Mouse (Mus musculus) hindbrain, embryonic 11.5 days (tissue): ENCODE data around the gene Il19. TPM values are rescaled to one million over a fixed set of nuclear protein-coding genes. Genes with fewer than 3 reads are reported as not detected.

Experiments used
- ATAC-seq: fragments of 200-750 bp; cut with Nextera tagmentation; 2 replicates; pipeline ENCODE4 v1.8.0; 2017; ENCODE audit warnings: mild to moderate bottlenecking, moderate TSS enrichment, moderate library complexity; ENCODE audit not compliant: low FRiP score
- DNase-seq: peaks from one replicate; pipeline ENCODE4 v3.0.0-alpha.2; 2015; ENCODE audit warnings: low spot score
- H3K27ac ChIP-seq: fragments of 300-500 bp; sonication (generic); 2 replicates; pipeline ENCODE4 v1.5.1; 2014; ENCODE audit warnings: mild to moderate bottlenecking, low read depth, low read length
- H3K27me3 ChIP-seq: fragments of 300-500 bp; sonication (generic); 2 replicates; pipeline ENCODE4 v1.6.1; 2014; ENCODE audit warnings: mild to moderate bottlenecking, low read length, moderate library complexity, mixed read lengths; ENCODE audit not compliant: control insufficient read depth, insufficient read depth
- H3K36me3 ChIP-seq: fragments of 300-500 bp; sonication (generic); 2 replicates; pipeline ENCODE4 v1.6.1; 2014; ENCODE audit warnings: mild to moderate bottlenecking, low read length, moderate library complexity, mixed read lengths; ENCODE audit not compliant: control insufficient read depth, insufficient read depth
- H3K4me1 ChIP-seq: fragments of 300-500 bp; sonication (generic); replicated peaks from 2 replicates; pipeline ENCODE4 v1.6.1; 2014; ENCODE audit warnings: low read length, mixed read lengths; ENCODE audit not compliant: control insufficient read depth, insufficient read depth
- H3K4me2 ChIP-seq: fragments of 300-500 bp; sonication (generic); replicated peaks from 2 replicates; pipeline ENCODE4 v1.6.1; 2014; ENCODE audit warnings: mild to moderate bottlenecking, low read depth, low read length
- H3K4me3 ChIP-seq: fragments of 300-500 bp; sonication (generic); 2 replicates; pipeline ENCODE4 v1.5.1; 2014; ENCODE audit warnings: low read depth, low read length
- H3K9ac ChIP-seq: fragments of 300-500 bp; sonication (generic); 2 replicates; pipeline ENCODE4 v1.6.1; 2014; ENCODE audit warnings: low read depth, low read length
- H3K9me3 ChIP-seq: fragments of 300-500 bp; sonication (generic); 2 replicates; pipeline ENCODE4 v1.6.1; 2016; ENCODE audit warnings: low read length; ENCODE audit not compliant: control insufficient read depth
- WGBS: fragments of 180-500 bp; shearing (Covaris S2); extraction: QIAGEN DNeasy Blood & Tissue Kit; methylation state at CpG from one replicate; pipeline ENCODE4 v1.1.7; 2014; 5-methylcytosine and 5-hydroxymethylcytosine counted together
- polyA plus RNA-seq: library from polyadenylated mRNA; unstranded; fragments of >200 nt; fragmentation: Nextera tagmentation; extraction: Ambion mirVana; gene quantifications from 2 replicates; pipeline ENCODE4 v1.2.1, GENCODE M21; 2014

The Il19 gene
- polyA plus RNA-seq: not detected in 2 replicates

DNA sequence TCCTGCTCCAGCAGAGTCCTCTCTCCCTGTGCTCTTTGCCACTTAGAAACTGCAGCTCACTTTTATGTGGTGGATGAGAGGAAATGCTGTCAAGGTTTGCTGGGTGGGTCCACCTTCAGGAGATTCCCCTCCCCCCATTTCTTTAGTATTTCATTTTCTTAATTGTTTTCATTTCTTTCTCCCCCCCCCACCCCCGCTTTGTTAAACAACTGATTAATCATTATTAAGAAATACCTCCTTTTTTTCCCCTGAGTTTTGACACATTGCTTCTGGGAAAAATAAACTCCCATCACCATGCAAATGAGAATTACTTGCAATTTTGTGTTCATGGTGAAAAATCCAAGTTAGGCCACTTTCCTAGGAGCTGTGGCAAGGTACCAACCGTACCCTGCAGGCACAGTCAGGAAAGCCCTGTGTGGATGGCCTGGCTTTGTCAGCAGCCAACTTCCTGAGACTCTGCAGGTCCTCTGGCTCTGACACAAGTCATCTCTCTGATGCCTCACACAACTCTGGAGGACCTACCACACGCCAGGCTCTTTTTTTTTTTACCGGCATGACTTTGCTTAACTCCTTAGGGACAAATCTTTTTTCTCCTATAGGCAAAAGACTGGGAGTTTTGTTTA, at the start of gene Il19:
Gene Il19 (minus strand): TSS at position 51 of the 623 bp plus-strand sequence.
- WGBS: 70% methylated on average over 4 of the region's 4 CpGs
- no peak for ATAC-seq
- Histone ChIP-seq H3K9ac (no peak within 1 kb of the TSS), H3K9me3 (no peaks in the 10 kb centered on the region), H3K27ac (no peak within 1 kb of the TSS), H3K36me3 (no peaks in the 10 kb centered on the region), H3K4me2 (no peak within 1 kb of the TSS), H3K4me3 (no peak within 1 kb of the TSS), H3K27me3 (no peaks in the 10 kb centered on the region), H3K4me1 (no peaks in the 10 kb centered on the region)
- no peak for DNase-seq

GRCm38 (mm10) chr1:130989331-130989730, 49.4 kb upstream of the Il19 start:
- ATAC-seq: no peak
- 85% methylated on average over 3 of the region's 3 CpGs for WGBS
- Histone ChIP-seq H3K9me3 (no peaks in the 10 kb centered on the region), H3K36me3 (no peaks in the 10 kb centered on the region), H3K27me3 (no peaks in the 10 kb centered on the region), H3K9ac (no peak overlapping the region), H3K4me2 (no peak overlapping the region), H3K27ac (no peak overlapping the region), H3K4me1 (no peaks in the 10 kb centered on the region), H3K4me3 (no peak overlapping the region)
- DNase-seq: no peak

DNA sequence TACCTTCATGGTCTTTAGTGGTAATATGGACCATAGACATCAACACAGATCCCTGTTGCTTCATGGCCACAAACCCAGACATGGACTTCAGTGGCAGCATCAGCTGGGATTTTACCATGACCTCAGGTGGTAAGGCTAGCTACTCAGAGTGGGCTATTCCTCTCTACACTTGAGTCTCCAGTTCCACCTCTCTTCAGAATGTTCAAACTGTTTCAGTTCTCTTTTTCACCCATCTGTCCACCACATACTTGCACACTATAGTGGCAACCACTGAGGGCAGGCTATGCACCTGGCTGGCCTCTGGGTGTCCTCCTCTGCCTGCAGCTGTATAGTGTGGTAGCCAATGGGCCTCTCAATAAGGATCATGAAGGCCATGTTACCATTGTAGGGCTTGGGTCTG, 47.5 kb upstream of the Il19 start:
- H3K36me3 ChIP-seq: no peaks in the 10 kb centered on the region
- ATAC-seq: no peak
- H3K27ac ChIP-seq: no peak overlapping the region
- no peaks in the 10 kb centered on the region for H3K27me3 ChIP-seq
- no peak for DNase-seq
- H3K4me2 ChIP-seq: no peak overlapping the region
- no peaks in the 10 kb centered on the region for H3K4me1 ChIP-seq
- H3K4me3 ChIP-seq: no peak overlapping the region
- no peaks in the 10 kb centered on the region for H3K9me3 ChIP-seq
- no peak overlapping the region for H3K9ac ChIP-seq

DNA sequence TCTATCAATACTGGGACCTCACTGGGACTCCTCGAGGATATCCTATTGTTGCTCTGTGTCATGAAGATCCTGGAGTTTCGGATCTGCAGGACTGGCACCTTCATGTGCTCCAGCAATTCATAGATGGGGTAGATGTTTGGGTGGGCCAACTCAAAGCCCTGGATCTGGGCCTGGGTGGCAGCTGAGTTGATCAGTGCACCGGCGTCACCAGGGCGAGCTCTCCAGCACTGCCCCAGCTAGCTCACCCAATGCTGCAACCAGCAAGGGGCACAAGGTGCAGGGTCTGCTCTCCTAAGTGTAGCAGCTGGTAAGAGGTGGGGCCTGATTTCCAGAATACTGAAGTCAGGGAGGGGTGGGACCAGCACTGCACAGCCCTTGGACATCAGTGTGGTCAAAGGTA, 47.1 kb upstream of the Il19 start:
- ATAC-seq: no peak
- no peaks in the 10 kb centered on the region for H3K4me1 ChIP-seq
- no peaks in the 10 kb centered on the region for H3K9me3 ChIP-seq
- no peak for DNase-seq
- H3K27me3 ChIP-seq: no peaks in the 10 kb centered on the region
- WGBS: 90% methylated on average over 5 of the region's 5 CpGs
- no peak overlapping the region for H3K4me3 ChIP-seq
- no peak overlapping the region for H3K9ac ChIP-seq
- H3K36me3 ChIP-seq: no peaks in the 10 kb centered on the region
- no peak overlapping the region for H3K4me2 ChIP-seq
- H3K27ac ChIP-seq: no peak overlapping the region

GRCm38 (mm10) chr1:130984441-130984840, 44.5 kb upstream of the Il19 start:
- no peak overlapping the region for H3K9ac ChIP-seq
- 66% methylated on average over 7 of the region's 7 CpGs for WGBS
- H3K4me1 ChIP-seq: no peaks in the 10 kb centered on the region
- DNase-seq (no peak), ATAC-seq (no peak)
- no peaks in the 10 kb centered on the region for H3K27me3 ChIP-seq
- H3K9me3 ChIP-seq: no peaks in the 10 kb centered on the region
- H3K27ac ChIP-seq: no peak overlapping the region
- H3K36me3 ChIP-seq: no peaks in the 10 kb centered on the region
- H3K4me2 ChIP-seq: no peak overlapping the region
- no peak overlapping the region for H3K4me3 ChIP-seq

- Histone ChIP-seq H3K27ac (no peak overlapping the region), H3K27me3 (no peaks in the 10 kb centered on the region), H3K4me2 (no peak overlapping the region), H3K9ac (no peak overlapping the region), H3K4me3 (no peak overlapping the region), H3K4me1 (no peaks in the 10 kb centered on the region), H3K9me3 (no peaks in the 10 kb centered on the region), H3K36me3 (no peaks in the 10 kb centered on the region)
- 60% methylated on average over 1 of the region's 1 CpGs for WGBS
- ATAC-seq: no peak
- DNase-seq: peak; percentile 55
Measured at GRCm38 (mm10) chr1:130979455-130979854, 39.5 kb upstream of the Il19 start.

- Histone ChIP-seq H3K27ac (no peak overlapping the region), H3K4me1 (no peaks in the 10 kb centered on the region), H3K9me3 (no peaks in the 10 kb centered on the region), H3K9ac (no peak overlapping the region), H3K4me2 (no peak overlapping the region), H3K36me3 (no peaks in the 10 kb centered on the region), H3K4me3 (no peak overlapping the region), H3K27me3 (no peaks in the 10 kb centered on the region)
- DNase-seq (no peak), ATAC-seq (no peak)
- WGBS: 84% methylated on average over 6 of the region's 6 CpGs
Measured at GRCm38 (mm10) chr1:130963891-130964290, 24.0 kb upstream of the Il19 start.

- ATAC-seq (no peak), DNase-seq (no peak)
- H3K4me3 ChIP-seq: no peak overlapping the region
- 78% methylated on average over 6 of the region's 6 CpGs for WGBS
- H3K4me1 ChIP-seq: no peaks in the 10 kb centered on the region
- no peak overlapping the region for H3K9ac ChIP-seq
- H3K9me3 ChIP-seq: no peaks in the 10 kb centered on the region
- H3K4me2 ChIP-seq: no peak overlapping the region
- no peaks in the 10 kb centered on the region for H3K27me3 ChIP-seq
- H3K36me3 ChIP-seq: no peaks in the 10 kb centered on the region
- H3K27ac ChIP-seq: no peak overlapping the region
Measured at GRCm38 (mm10) chr1:130946920-130947319, 7.0 kb upstream of the Il19 start.

DNA sequence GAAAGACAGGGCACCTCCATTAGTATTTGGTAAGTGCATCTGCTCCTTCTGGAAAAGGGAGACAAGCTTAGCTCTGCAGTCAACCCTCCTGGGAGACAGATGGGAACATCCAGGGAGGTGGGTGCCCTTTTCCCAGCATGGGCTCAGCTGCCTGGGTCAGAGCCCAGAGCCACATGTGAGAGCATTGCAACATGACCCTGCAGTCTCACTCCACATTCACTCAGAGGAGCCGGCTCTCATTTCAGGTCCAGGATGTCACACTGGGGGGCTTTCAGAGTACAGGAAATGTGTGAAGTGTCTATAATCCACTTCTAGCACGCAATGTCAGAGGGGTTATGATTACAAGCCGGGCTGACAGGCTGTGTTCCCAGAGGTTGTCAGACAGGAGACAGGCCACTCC, 1.9 kb upstream of the Il19 start:
- H3K9me3 ChIP-seq: no peaks in the 10 kb centered on the region
- no peak overlapping the region for H3K4me2 ChIP-seq
- 62% methylated on average over 3 of the region's 3 CpGs for WGBS
- no peak overlapping the region for H3K9ac ChIP-seq
- DNase-seq (no peak), ATAC-seq (no peak)
- H3K4me3 ChIP-seq: no peak overlapping the region
- H3K36me3 ChIP-seq: no peaks in the 10 kb centered on the region
- H3K27me3 ChIP-seq: no peaks in the 10 kb centered on the region
- no peaks in the 10 kb centered on the region for H3K4me1 ChIP-seq
- H3K27ac ChIP-seq: no peak overlapping the region
